Mouse (Mus musculus) E14TG2a.4 (cell line): Measurements from ENCODE around the gene Sv2c.

Experiments used
- CTCF ChIP-seq: conservative IDR thresholded peaks from 2 replicates; pipeline ENCODE4 v1.5.1; 2014; ENCODE audit warnings: low read length
- NANOG ChIP-seq: IDR thresholded peaks from 2 replicates; pipeline ENCODE4 v1.6.1; 2014; ENCODE audit warnings: borderline replicate concordance, low read length, mixed read lengths
- POU5F1 ChIP-seq: IDR thresholded peaks from 2 replicates; pipeline ENCODE4 v1.6.1; 2014; ENCODE audit warnings: low read length, borderline replicate concordance

GRCm38 (mm10) chr13:95973368-95973958, 158.9 kb downstream of the Sv2c start:
- TF ChIP-seq CTCF (peak; percentile 58), POU5F1 (no peak), NANOG (no peak)
